In genomic region chr3:103835272-103835950, GRCm38 (mm10) we compare ENCODE assay signal across 21 mouse cellular contexts. TPM values are rescaled to one million over a fixed set of nuclear protein-coding genes. Genes with fewer than 3 reads are reported as not detected.
"Had no signal": no experiment of that assay in that cellular context is flagged by ENCODE, and none has a peak within 500 bp of the region (broad histone marks: within the 10 kb centered on the region; RNA-seq: fewer than 3 reads in every experiment).

No protein-coding gene starts in this region.

- H3K4me2 ChIP-seq: liver, embryonic 13.5 days; midbrain, embryonic 11.5 days had no signal

- H3K9me3 ChIP-seq: liver, embryonic 13.5 days had no signal

- H3K36me3 ChIP-seq: liver, embryonic 13.5 days had no signal

- H3K4me3 ChIP-seq: liver, embryonic 13.5 days had no signal

- H3K27me3 ChIP-seq: liver, embryonic 13.5 days had no signal

- H3K27ac ChIP-seq: kidney, postnatal 0 days; liver, embryonic 13.5 days had no signal

- DNase-seq: kidney, adult 2 months; kidney, postnatal 25 days; left cerebral cortex, postnatal 4 days; liver, embryonic 13.5 days; lung, adult 2 months; lung, postnatal 14 days; lung, postnatal 4 days; midbrain, embryonic 14.5 days; thymus, adult 2 months; thymus, postnatal 14 days; thymus, postnatal 4 days had no signal

- H3K9ac ChIP-seq: liver, embryonic 13.5 days had no signal

RNA-seq across cellular contexts. Expression of gene Bcl2l15, which starts 3.0 kb away (rescaled TPM):
- total RNA-seq: liver, adult 2 months had no signal
- polyA plus RNA-seq: kidney, embryonic 14.5 days; liver, adult 2 months; lung, adult 2 months; lung, embryonic 16.5 days; midbrain, postnatal 0 days; neural tube, embryonic 11.5 days had no signal

RNA-seq across cellular contexts. Expression of gene Ptpn22, which starts 24.2 kb away (rescaled TPM):
- total RNA-seq: midbrain, postnatal 0 days had no signal

RNA-seq across cellular contexts. Expression of gene Gm43064, which starts 26.0 kb away (rescaled TPM):
- total RNA-seq: left cerebral cortex, postnatal 4 days; megakaryocyte-erythroid progenitor cell, adult 5-6 weeks had no signal
- polyA plus RNA-seq: large intestine, adult 2 months; lung, adult 2 months; midbrain, embryonic 14.5 days; small intestine, adult 2 months had no signal
